In the genomic region with DNA sequence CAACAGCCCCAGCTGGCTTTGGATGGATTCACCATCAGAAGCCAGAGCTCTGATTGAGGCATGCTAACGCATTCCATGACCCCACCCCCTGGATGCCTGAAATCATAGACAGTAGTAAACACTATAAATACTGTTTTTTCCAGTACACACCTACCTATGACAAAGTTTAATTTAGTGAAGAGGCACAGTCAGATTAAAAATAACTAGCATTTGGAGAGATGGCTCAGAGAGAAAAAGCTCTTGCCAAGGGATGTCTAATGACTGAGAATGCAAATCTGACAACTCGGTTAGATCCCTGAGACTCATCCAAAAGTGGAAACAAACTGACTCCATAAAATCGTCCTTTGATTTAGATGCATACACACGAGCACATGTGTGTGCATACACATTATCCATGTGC, we compare ENCODE assay signal across 14 mouse cellular contexts. TPM values are rescaled to one million over a fixed set of nuclear protein-coding genes. Genes with fewer than 3 reads are reported as not detected.
"Had no signal": no experiment of that assay in that cellular context is flagged by ENCODE, and none has a peak within 500 bp of the region (broad histone marks: within the 10 kb centered on the region; RNA-seq: fewer than 3 reads in every experiment).

No protein-coding gene starts in this region.

- DNase-seq: gastrocnemius, adult 2 months; gastrocnemius, postnatal 10 days; gastrocnemius, postnatal 25 days; heart, adult 18-20 months; heart, postnatal 10 days; heart, postnatal 4 days; kidney, adult 18-20 months; kidney, adult 8-10 months; kidney, postnatal 10 days; kidney, postnatal 36 days; layer of hippocampus, adult 9-11 months; layer of hippocampus, postnatal 36 days; left cerebral cortex, postnatal 4 days had no signal

RNA-seq across cellular contexts. Expression of gene Ror2, which starts 15.4 kb away (rescaled TPM):
- polyA plus RNA-seq: inflammation-experienced regulatory T-cells, adult 6 months had no signal
